Mouse (Mus musculus): ENCODE measurements around the gene Arl14. TPM values are rescaled to one million over a fixed set of nuclear protein-coding genes. Genes with fewer than 3 reads are reported as not detected.
"Not testable (repeated sequence)": the region's sequence is repeated elsewhere in the genome, so short reads cannot be mapped to it uniquely, and the experiment has no call there.

Arl14 gene
- polyA plus RNA-seq, 1 experiment, result not detected

- 91% methylated on average over 14 of the region's 14 CpGs for WGBS
- no peak overlapping the region for H3K4me3 ChIP-seq (replicated peaks; ENCODE audit: insufficient read depth, low read depth, low read length)
- no peak overlapping the region for H3K27ac ChIP-seq (ENCODE audit: insufficient read depth, low read length)
- no peaks in the 10 kb centered on the region for H3K4me1 ChIP-seq (ENCODE audit: control insufficient read depth, insufficient read depth, low read length)
- H3K27me3 ChIP-seq (ENCODE audit: control insufficient read depth, insufficient read depth, low read length), result no peaks in the 10 kb centered on the region
- TF ChIP-seq CTCF (IDR thresholded peaks at IDR 0.05; ENCODE audit: borderline replicate concordance, insufficient read depth, low read depth, low read length) (no peak), POLR2A (IDR thresholded peaks at IDR 0.05; ENCODE audit: borderline replicate concordance, insufficient read depth, low read length) (no peak)
- no peak for DNase-seq
Measured at GRCm38 (mm10) chr3:69222502-69222900, 282 bp downstream of the Arl14 start.

GRCm38 (mm10) chr3:69222987-69223386, 768 bp downstream of the Arl14 start:
- TF ChIP-seq CTCF (IDR thresholded peaks at IDR 0.05; ENCODE audit: borderline replicate concordance, insufficient read depth, low read depth, low read length) (no peak), POLR2A (IDR thresholded peaks at IDR 0.05; ENCODE audit: borderline replicate concordance, insufficient read depth, low read length) (no peak)
- DNase-seq, result no peak

GRCm38 (mm10) chr3:69223666-69224065, 1.4 kb downstream of the Arl14 start:
- Histone ChIP-seq H3K4me3 (replicated peaks; ENCODE audit: insufficient read depth, low read depth, low read length) (no peak overlapping the region), H3K27ac (ENCODE audit: insufficient read depth, low read length) (no peak overlapping the region), H3K4me1 (ENCODE audit: control insufficient read depth, insufficient read depth, low read length) (no peaks in the 10 kb centered on the region), H3K27me3 (ENCODE audit: control insufficient read depth, insufficient read depth, low read length) (no peaks in the 10 kb centered on the region)
- TF ChIP-seq CTCF (IDR thresholded peaks at IDR 0.05; ENCODE audit: borderline replicate concordance, insufficient read depth, low read depth, low read length) (no peak), POLR2A (IDR thresholded peaks at IDR 0.05; ENCODE audit: borderline replicate concordance, insufficient read depth, low read length) (no peak)
- 79% methylated on average over 8 of the region's 8 CpGs for WGBS
- DNase-seq, result no peak

More at GRCm38 (mm10) chr3:69222987-69223386, 768 bp downstream of the Arl14 start:
- Histone ChIP-seq H3K27me3 (ENCODE audit: control insufficient read depth, insufficient read depth, low read length) (no peaks in the 10 kb centered on the region), H3K4me1 (ENCODE audit: control insufficient read depth, insufficient read depth, low read length) (no peaks in the 10 kb centered on the region), H3K4me3 (replicated peaks; ENCODE audit: insufficient read depth, low read depth, low read length) (no peak overlapping the region), H3K27ac (ENCODE audit: insufficient read depth, low read length) (no peak overlapping the region)
- WGBS, result 79% methylated on average over 7 of the region's 7 CpGs

GRCm38 (mm10) chr3:69225019-69225418, 2.8 kb downstream of the Arl14 start:
- Histone ChIP-seq H3K4me1 (ENCODE audit: control insufficient read depth, insufficient read depth, low read length) (no peaks in the 10 kb centered on the region), H3K27ac (ENCODE audit: insufficient read depth, low read length) (no peak overlapping the region), H3K4me3 (replicated peaks; ENCODE audit: insufficient read depth, low read depth, low read length) (no peak overlapping the region), H3K27me3 (ENCODE audit: control insufficient read depth, insufficient read depth, low read length) (no peaks in the 10 kb centered on the region)
- no peak for DNase-seq
- TF ChIP-seq CTCF (IDR thresholded peaks at IDR 0.05; ENCODE audit: borderline replicate concordance, insufficient read depth, low read depth, low read length), result no peak

- WGBS, result 60% methylated on average over 2 of the region's 2 CpGs
- Histone ChIP-seq H3K27me3 (ENCODE audit: control insufficient read depth, insufficient read depth, low read length) (no peaks in the 10 kb centered on the region), H3K4me1 (ENCODE audit: control insufficient read depth, insufficient read depth, low read length) (no peaks in the 10 kb centered on the region), H3K4me3 (replicated peaks; ENCODE audit: insufficient read depth, low read depth, low read length) (no peak overlapping the region), H3K27ac (ENCODE audit: insufficient read depth, low read length) (no peak overlapping the region)
- DNase-seq, result no peak
- TF ChIP-seq CTCF (IDR thresholded peaks at IDR 0.05; ENCODE audit: borderline replicate concordance, insufficient read depth, low read depth, low read length), result no peak
- TF ChIP-seq POLR2A (IDR thresholded peaks at IDR 0.05; ENCODE audit: borderline replicate concordance, insufficient read depth, low read length), result no peak
Measured at GRCm38 (mm10) chr3:69226496-69226895, 4.3 kb downstream of the Arl14 start.

- Histone ChIP-seq H3K27me3 (ENCODE audit: control insufficient read depth, insufficient read depth, low read length) (no peaks in the 10 kb centered on the region), H3K4me1 (ENCODE audit: control insufficient read depth, insufficient read depth, low read length) (no peaks in the 10 kb centered on the region), H3K27ac (ENCODE audit: insufficient read depth, low read length) (no peak overlapping the region), H3K4me3 (replicated peaks; ENCODE audit: insufficient read depth, low read depth, low read length) (no peak overlapping the region)
- WGBS, result 97% methylated on average over 1 of the region's 1 CpGs
- no peak for TF ChIP-seq POLR2A (IDR thresholded peaks at IDR 0.05; ENCODE audit: borderline replicate concordance, insufficient read depth, low read length)
- no peak for TF ChIP-seq CTCF (IDR thresholded peaks at IDR 0.05; ENCODE audit: borderline replicate concordance, insufficient read depth, low read depth, low read length)
- DNase-seq, result no peak
Measured at GRCm38 (mm10) chr3:69228002-69228401, 5.8 kb downstream of the Arl14 start.

GRCm38 (mm10) chr3:69231522-69232138, 9.4 kb downstream of the Arl14 start:
- Histone ChIP-seq H3K27ac (ENCODE audit: insufficient read depth, low read length) (no peak overlapping the region), H3K4me3 (replicated peaks; ENCODE audit: insufficient read depth, low read depth, low read length) (no peak overlapping the region), H3K4me1 (ENCODE audit: control insufficient read depth, insufficient read depth, low read length) (no peaks in the 10 kb centered on the region), H3K27me3 (ENCODE audit: control insufficient read depth, insufficient read depth, low read length) (no peaks in the 10 kb centered on the region)
- DNase-seq, result no peak
- 93% methylated on average over 14 of the region's 14 CpGs for WGBS
- TF ChIP-seq CTCF (IDR thresholded peaks at IDR 0.05; ENCODE audit: borderline replicate concordance, insufficient read depth, low read depth, low read length), result no peak

- not testable (repeated sequence) for DNase-seq; H3K4me3 ChIP-seq (replicated peaks; ENCODE audit: insufficient read depth, low read depth, low read length); H3K27ac ChIP-seq (ENCODE audit: insufficient read depth, low read length); H3K27me3 ChIP-seq (ENCODE audit: control insufficient read depth, insufficient read depth, low read length); H3K4me1 ChIP-seq (ENCODE audit: control insufficient read depth, insufficient read depth, low read length)
- WGBS, result 91% methylated on average over 10 of the region's 10 CpGs
Measured at GRCm38 (mm10) chr3:69233552-69234189, 11.5 kb downstream of the Arl14 start.

All from cerebellum, adult 2 months (tissue).